Mouse (Mus musculus) midbrain, embryonic 14.5 days (tissue): ENCODE data around the gene Ergic1. TPM values are rescaled to one million over a fixed set of nuclear protein-coding genes. Genes with fewer than 3 reads are reported as not detected.

Experiments used
- ATAC-seq: fragments of 200-750 bp; cut with Nextera tagmentation; 2 replicates; pipeline ENCODE4 v1.8.0; 2017; ENCODE audit warnings: moderate number of reproducible peaks, moderate library complexity; ENCODE audit not compliant: low FRiP score, low TSS enrichment
- DNase-seq: peaks from one replicate; pipeline ENCODE4 v3.0.0-alpha.2; 2015
- H3K27ac ChIP-seq: fragments of 300-500 bp; sonication (generic); replicated peaks from 2 replicates; pipeline ENCODE4 v1.5.1; 2014; ENCODE audit warnings: mild to moderate bottlenecking, low read depth, low read length, moderate library complexity
- H3K27me3 ChIP-seq: fragments of 300-500 bp; sonication (generic); 2 replicates; pipeline ENCODE4 v1.6.1; 2014; ENCODE audit warnings: low read length, control low read depth, mixed read lengths; ENCODE audit not compliant: control insufficient read depth, insufficient read depth
- H3K36me3 ChIP-seq: fragments of 300-500 bp; sonication (generic); 2 replicates; pipeline ENCODE4 v1.6.1; 2014; ENCODE audit warnings: low read length, control low read depth; ENCODE audit not compliant: control insufficient read depth, insufficient read depth
- H3K4me1 ChIP-seq: fragments of 300-500 bp; sonication (generic); 2 replicates; pipeline ENCODE4 v1.6.1; 2014; ENCODE audit warnings: mild to moderate bottlenecking, antibody characterized with exemption, low read length, control low read depth; ENCODE audit not compliant: control insufficient read depth, insufficient read depth
- H3K4me2 ChIP-seq: fragments of 300-500 bp; sonication (generic); 2 replicates; pipeline ENCODE4 v1.6.1; 2014; ENCODE audit warnings: mild to moderate bottlenecking, low read length, moderate library complexity
- H3K4me3 ChIP-seq: fragments of 300-500 bp; sonication (generic); replicated peaks from 2 replicates; pipeline ENCODE4 v1.5.1; 2014; ENCODE audit warnings: low read depth, low read length
- H3K9ac ChIP-seq: fragments of 300-500 bp; sonication (generic); replicated peaks from 2 replicates; pipeline ENCODE4 v1.6.1; 2014; ENCODE audit warnings: mild to moderate bottlenecking, low read length, moderate library complexity
- H3K9me3 ChIP-seq: fragments of 300-500 bp; sonication (generic); 2 replicates; pipeline ENCODE4 v1.6.1; 2016; ENCODE audit warnings: low read length, control low read depth, mixed read lengths; ENCODE audit not compliant: control insufficient read depth
- WGBS: fragments of 180-500 bp; shearing (Covaris S2); extraction: QIAGEN DNeasy Blood & Tissue Kit; methylation state at CpG from one replicate; pipeline ENCODE4 v1.1.7; 2014; 5-methylcytosine and 5-hydroxymethylcytosine counted together
- polyA plus RNA-seq: library from polyadenylated mRNA; unstranded; fragments of >200 nt; fragmentation: Nextera tagmentation; extraction: Ambion mirVana; gene quantifications from 2 replicates; pipeline ENCODE4 v1.2.1, GENCODE M21; 2014

Ergic1 gene
- polyA plus RNA-seq, 1 experiment from 2014 or later, result 117 TPM

DNA sequence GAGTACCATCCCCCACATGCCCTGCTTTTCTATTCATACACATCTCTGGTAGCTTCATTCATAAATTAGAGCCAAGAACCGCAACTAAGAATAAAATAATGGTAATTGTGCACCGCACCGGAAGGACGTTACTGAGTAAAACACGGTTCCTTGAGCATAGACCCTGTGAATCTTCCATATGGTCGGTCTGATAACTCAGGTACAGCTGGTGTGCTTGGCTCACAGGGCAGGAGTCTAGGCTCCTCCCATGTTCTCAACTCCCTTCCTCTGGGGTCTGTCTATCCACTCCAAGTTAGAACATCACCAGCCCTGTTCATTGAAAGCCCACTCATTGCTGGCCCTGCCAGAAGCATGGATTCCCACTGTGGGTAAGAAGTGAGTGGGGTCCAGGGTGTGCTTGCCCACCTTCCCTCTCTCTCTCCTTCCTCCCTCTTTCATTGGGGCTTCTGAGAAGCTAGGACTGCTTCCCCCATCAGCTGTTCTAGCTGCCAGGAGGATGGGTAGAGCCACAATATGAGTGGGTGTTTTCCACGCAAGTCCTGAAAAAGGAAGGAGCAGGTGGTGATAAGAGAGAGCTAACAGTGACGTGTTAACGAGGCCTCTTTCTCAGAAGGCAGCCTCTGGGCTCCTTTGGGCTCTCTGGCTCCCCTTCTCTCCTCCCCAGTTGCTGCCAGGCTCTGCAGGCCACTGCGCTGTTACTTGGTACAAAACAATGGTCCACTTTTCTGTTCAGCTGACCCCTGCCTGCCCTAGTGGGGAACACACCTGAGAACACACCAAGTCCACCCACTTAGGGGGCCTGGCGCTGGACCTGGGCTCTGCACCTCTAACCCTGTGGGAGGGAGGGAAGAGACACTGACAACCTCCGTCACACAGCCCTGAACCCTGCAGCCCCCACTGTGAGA lies 14.7 kb downstream of the Ergic1 start:
- Histone ChIP-seq H3K4me3 (no peak overlapping the region), H3K36me3 (peaks cover 17% of the 10 kb centered on the region), H3K4me2 (no peak overlapping the region), H3K9me3 (no peaks in the 10 kb centered on the region), H3K9ac (no peak overlapping the region), H3K4me1 (no peaks in the 10 kb centered on the region), H3K27ac (no peak overlapping the region), H3K27me3 (no peaks in the 10 kb centered on the region)
- DNase-seq (no peak), ATAC-seq (no peak)
- 88% methylated on average over 12 of the region's 12 CpGs for WGBS

DNA sequence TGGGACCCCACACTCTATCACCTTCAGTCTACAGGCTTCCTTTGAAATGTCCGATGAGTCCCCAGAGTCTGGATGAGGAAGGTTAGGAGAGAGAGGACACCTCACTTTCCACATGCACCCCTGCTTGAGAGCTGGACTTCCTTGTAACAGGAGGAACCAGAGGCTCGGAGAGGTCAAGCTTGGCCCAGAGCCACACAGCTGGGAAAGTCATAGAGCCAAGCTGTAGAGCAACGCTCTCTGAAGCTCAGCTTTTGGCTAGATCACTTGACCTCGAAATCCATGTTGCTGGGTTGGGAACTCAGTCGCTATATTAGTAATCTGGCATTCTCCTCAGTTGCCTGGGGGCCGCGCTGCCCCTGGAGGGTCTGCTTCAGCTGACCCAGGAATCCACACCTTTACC lies 15.5 kb downstream of the Ergic1 start:
- 96% methylated on average over 7 of the region's 7 CpGs for WGBS
- ATAC-seq (no peak), DNase-seq (no peak)
- H3K27ac ChIP-seq, result no peak overlapping the region
- no peaks in the 10 kb centered on the region for H3K27me3 ChIP-seq
- peaks cover 12% of the 10 kb centered on the region for H3K36me3 ChIP-seq
- H3K4me1 ChIP-seq, result no peaks in the 10 kb centered on the region
- H3K9me3 ChIP-seq, result no peaks in the 10 kb centered on the region
- no peak overlapping the region for H3K4me3 ChIP-seq
- no peak overlapping the region for H3K4me2 ChIP-seq
- H3K9ac ChIP-seq, result no peak overlapping the region

DNA sequence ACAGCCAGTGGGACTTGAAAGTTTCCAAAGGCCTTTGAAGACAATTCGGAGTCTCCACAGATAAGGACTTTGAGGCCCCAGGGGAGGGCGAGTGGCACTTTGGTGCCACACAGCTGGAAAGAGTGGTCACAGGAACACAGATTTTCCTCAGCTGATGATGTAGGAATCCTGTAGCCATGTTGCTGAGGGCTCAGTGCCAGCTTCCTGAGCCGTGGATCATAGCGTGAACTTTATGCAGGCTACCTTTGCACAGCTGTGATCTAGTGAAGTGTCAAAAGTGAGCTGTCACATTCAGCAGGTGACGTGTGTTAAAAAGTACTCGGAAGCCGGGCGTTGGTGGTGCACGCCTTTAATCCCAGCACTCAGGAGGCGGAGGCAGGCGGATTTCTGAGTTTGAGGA lies 16.0 kb downstream of the Ergic1 start:
- Histone ChIP-seq H3K4me3 (no peak overlapping the region), H3K9ac (no peak overlapping the region), H3K36me3 (peaks cover 11% of the 10 kb centered on the region; the same call in 1 of the 2 replicates), H3K27ac (no peak overlapping the region), H3K4me1 (no peaks in the 10 kb centered on the region), H3K27me3 (no peaks in the 10 kb centered on the region), H3K9me3 (no peaks in the 10 kb centered on the region), H3K4me2 (no peak overlapping the region)
- DNase-seq, result no peak
- 90% methylated on average over 11 of the region's 11 CpGs for WGBS
- ATAC-seq, result no peak

DNA sequence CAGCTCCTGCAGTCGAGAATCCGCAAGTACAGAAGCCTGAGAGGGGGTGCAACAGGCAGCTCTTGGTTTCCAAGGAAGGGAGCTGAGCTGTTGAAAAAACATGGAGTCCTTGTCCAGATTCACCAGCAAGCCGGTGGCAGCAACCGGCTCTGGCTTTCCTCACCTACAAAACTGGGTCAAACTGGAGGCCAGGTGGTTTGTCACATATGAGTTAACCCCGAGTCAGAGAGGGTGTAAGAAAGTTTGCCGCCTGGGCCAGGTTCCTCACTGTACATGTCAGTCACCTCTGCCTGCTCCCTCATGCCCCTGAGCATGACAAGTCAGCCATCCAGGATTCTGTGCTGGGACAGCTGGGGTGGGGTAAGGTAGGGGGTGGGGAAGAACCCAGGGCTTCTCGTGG lies 16.9 kb downstream of the Ergic1 start:
- ATAC-seq (no peak), DNase-seq (no peak)
- H3K27ac ChIP-seq, result no peak overlapping the region
- H3K4me2 ChIP-seq, result no peak overlapping the region
- H3K4me1 ChIP-seq, result no peaks in the 10 kb centered on the region
- H3K36me3 ChIP-seq, result peaks cover 11% of the 10 kb centered on the region; the same call in 1 of the 2 replicates
- H3K27me3 ChIP-seq, result no peaks in the 10 kb centered on the region
- H3K9me3 ChIP-seq, result no peaks in the 10 kb centered on the region
- H3K9ac ChIP-seq, result no peak overlapping the region
- no peak overlapping the region for H3K4me3 ChIP-seq
- WGBS, result 93% methylated on average over 7 of the region's 7 CpGs

DNA sequence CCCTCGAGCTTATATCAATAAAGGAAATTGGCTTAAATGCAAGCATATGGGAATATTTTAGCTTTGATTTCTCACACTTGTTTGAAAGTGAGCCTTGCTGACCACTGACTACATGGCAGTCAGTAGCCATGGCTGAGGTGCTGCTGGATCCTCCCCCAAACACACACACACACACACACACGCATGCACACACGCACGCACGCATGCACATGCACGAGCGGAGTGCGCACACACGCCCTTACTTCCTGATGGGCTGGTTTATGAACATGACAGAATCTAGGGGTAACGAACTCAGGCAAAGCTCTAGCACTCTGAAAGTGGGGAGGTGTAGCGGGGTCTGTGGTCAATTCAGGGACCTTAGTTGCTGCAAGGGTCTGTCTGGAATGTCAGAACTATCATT lies 17.5 kb downstream of the Ergic1 start:
- Histone ChIP-seq H3K4me1 (no peaks in the 10 kb centered on the region), H3K4me2 (no peak overlapping the region), H3K27ac (no peak overlapping the region), H3K9ac (no peak overlapping the region), H3K4me3 (no peak overlapping the region), H3K9me3 (no peaks in the 10 kb centered on the region), H3K27me3 (no peaks in the 10 kb centered on the region), H3K36me3 (peaks cover 11% of the 10 kb centered on the region; the same call in 1 of the 2 replicates)
- no peak for ATAC-seq
- WGBS, result 97% methylated on average over 11 of the region's 11 CpGs
- DNase-seq, result no peak

DNA sequence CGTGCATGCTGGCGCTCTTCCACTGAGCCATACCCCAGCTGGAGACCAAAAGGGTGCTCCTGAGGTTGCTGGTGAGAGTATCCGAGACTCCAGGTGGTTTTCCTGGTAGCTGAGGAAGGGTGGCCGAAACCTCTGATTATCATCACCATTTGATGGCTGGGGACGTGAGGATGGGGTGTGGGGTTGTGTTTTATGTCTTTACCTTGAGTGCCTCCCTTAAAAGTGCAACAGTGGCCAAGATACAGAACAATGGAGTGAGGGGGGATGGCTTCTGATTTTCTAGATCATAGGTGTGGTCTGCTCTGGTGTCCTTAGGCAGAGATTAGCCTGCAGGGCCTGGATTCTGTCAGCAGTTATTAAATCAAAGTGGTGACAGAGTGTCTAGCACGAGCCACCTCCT lies 18.1 kb downstream of the Ergic1 start:
- DNase-seq (no peak), ATAC-seq (no peak)
- WGBS, result 93% methylated on average over 6 of the region's 6 CpGs
- Histone ChIP-seq H3K27me3 (no peaks in the 10 kb centered on the region), H3K36me3 (peaks cover 11% of the 10 kb centered on the region; the same call in 1 of the 2 replicates), H3K9ac (no peak overlapping the region), H3K4me1 (peaks cover 4% of the 10 kb centered on the region; the same call in 1 of the 2 replicates), H3K27ac (no peak overlapping the region), H3K4me3 (no peak overlapping the region), H3K4me2 (no peak overlapping the region), H3K9me3 (no peaks in the 10 kb centered on the region)

DNA sequence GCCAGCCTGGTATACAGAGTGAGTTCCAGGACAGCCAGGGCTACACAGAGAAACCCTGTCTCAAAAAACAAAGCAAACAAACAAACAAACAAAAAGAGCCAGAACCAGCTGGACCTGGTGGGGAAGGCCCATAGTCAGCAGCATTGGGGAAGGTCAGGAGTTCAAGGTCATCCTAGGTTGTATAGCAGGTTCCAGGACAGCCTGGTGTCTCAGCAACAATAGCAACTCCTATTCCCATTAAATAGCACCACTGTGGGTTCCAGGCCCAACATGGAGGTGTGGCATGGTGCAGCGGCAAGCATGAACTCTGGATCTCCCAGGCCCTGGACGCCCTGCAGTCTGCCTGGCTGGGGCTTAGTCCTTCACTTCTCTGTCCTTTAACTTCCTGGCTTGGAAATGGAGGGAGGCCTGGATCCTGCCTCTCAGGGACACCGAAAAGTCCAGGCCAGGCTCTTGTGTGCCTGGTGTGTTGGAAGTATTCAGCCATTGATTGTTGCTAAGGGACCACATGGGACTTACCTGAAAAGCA lies 19.6 kb downstream of the Ergic1 start:
- Histone ChIP-seq H3K27ac (no peak overlapping the region), H3K36me3 (peaks cover 4% of the 10 kb centered on the region; the same call in 1 of the 2 replicates), H3K27me3 (no peaks in the 10 kb centered on the region), H3K9me3 (no peaks in the 10 kb centered on the region), H3K9ac (no peak overlapping the region), H3K4me3 (no peak overlapping the region), H3K4me2 (no peak overlapping the region), H3K4me1 (peaks cover 9% of the 10 kb centered on the region; the same call in 1 of the 2 replicates)
- no peak for DNase-seq
- 97% methylated on average over 3 of the region's 3 CpGs for WGBS
- ATAC-seq, result no peak

DNA sequence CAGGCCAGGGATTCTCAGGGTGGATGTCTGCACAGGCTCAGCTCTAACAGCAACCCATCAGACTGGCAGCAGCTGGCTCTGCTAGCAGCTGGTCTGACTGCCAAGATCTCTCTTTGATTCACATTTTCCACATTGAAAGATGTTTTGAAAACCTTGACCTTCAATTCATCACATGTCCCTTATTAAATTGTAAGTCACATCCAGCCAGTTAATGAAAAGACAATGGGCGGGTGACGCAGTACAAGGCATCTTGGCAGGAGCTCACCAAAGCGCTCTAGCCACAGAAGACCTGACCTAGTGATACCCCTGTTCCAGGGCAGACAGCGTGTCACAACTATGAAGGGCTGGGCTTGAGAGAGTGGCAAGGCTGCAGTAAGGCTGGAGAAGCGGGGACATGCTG lies 21.0 kb downstream of the Ergic1 start:
- Histone ChIP-seq H3K27me3 (no peaks in the 10 kb centered on the region), H3K4me2 (no peak overlapping the region), H3K4me3 (no peak overlapping the region), H3K27ac (0 out of 2 replicates have a peak overlapping the region, but pooled peaks have one; percentile 13), H3K9ac (no peak overlapping the region), H3K36me3 (peaks cover 6% of the 10 kb centered on the region), H3K4me1 (peaks cover 9% of the 10 kb centered on the region; the same call in 1 of the 2 replicates), H3K9me3 (no peaks in the 10 kb centered on the region)
- ATAC-seq, result no peak
- WGBS, result 85% methylated on average over 5 of the region's 5 CpGs
- DNase-seq, result no peak

DNA sequence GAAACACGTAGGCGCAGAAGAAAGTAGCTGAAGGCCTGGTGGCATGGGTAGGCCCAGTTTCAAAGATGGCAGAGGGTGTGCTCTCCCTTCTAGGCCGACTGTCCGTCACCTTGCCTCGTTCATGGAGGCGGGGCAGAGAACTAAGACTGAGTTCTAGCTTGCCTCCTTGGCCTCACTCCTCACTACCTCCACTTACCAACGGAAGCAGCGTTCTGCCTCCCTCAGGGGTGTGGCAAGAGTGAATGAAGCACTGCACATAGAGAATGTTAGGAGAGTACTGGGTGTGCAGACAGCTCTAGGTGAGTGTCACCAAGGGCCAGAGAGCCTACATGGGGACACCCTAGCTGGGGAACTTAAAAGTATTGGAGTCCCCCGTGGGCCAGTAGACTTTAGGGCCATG lies 21.8 kb downstream of the Ergic1 start:
- Histone ChIP-seq H3K4me2 (no peak overlapping the region), H3K9ac (no peak overlapping the region), H3K4me3 (no peak overlapping the region), H3K27me3 (no peaks in the 10 kb centered on the region), H3K4me1 (peaks cover 9% of the 10 kb centered on the region; the same call in 1 of the 2 replicates), H3K36me3 (peaks cover 7% of the 10 kb centered on the region), H3K27ac (no peak overlapping the region), H3K9me3 (no peaks in the 10 kb centered on the region)
- WGBS, result 94% methylated on average over 9 of the region's 9 CpGs
- ATAC-seq, result no peak
- no peak for DNase-seq
